Mouse (Mus musculus): ENCODE measurements around the gene Sv2b. TPM values are rescaled to one million over a fixed set of nuclear protein-coding genes. Genes with fewer than 3 reads are reported as not detected.
A peak's percentile ranks its signal among the peaks of the same experiment; 100 is the strongest.

Sv2b gene
- polyA plus RNA-seq, 1 experiment from 2014 or later: 20.0 TPM

DNA sequence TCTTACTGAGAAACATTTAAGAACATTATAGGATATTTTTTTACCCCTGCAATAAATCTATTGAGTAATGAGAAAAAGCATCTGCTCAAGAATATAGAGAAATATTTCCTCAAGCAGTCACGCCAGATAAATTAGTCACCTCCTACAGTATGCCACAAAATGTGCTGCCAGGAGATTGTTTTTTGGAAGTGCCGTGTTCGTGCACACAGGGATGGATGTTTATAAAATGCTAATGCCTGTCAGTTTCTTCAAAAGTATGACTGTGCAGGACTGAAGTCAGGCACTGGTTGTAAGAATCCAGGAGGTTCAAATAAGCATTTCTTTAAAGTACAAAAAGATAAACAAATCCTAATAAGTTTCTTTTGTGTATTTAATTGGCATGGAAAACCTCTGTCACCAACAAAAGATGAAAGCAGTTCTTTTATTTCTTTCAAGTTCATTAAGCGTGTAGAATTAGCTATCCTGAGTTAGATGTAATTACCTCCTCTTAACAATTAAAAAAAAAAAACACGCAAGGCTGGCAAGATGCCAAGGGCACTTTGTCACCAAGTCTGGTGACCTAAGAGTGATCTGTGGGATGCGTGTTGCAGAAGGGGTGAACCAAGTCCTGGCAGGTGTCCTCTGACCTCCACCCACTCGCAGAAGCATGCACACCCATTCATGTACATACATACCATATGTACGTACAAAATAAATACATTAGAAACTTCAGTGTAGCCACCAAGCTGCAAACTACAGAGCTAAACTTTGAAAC lies 68.1 kb downstream of the Sv2b start:
- Histone ChIP-seq H3K4me2 (replicated peaks) (no peak overlapping the region), H3K27ac (no peak overlapping the region), H3K36me3 (replicated peaks; ENCODE audit: control insufficient read depth, insufficient read depth) (no peaks in the 10 kb centered on the region), H3K9me3 (ENCODE audit: control insufficient read depth, low read length) (no peaks in the 10 kb centered on the region), H3K9ac (no peak overlapping the region), H3K27me3 (ENCODE audit: control insufficient read depth, insufficient read depth, low read length) (no peaks in the 10 kb centered on the region), H3K4me1 (replicated peaks; ENCODE audit: control insufficient read depth, insufficient read depth, low read length) (0 out of 2 replicates have a peak, but pooled peaks cover 11% of the 10 kb centered on the region), H3K4me3 (replicated peaks; ENCODE audit: low read length) (no peak overlapping the region)
- ATAC-seq (ENCODE audit: low FRiP score) (no peak), DNase-seq (ENCODE audit: low spot score) (no peak)
- WGBS: 33% methylated on average over 8 of the region's 8 CpGs

GRCm38 (mm10) chr7:75236386-75236785 lies 72.7 kb downstream of the Sv2b start:
- H3K9me3 ChIP-seq (ENCODE audit: control insufficient read depth, low read length): no peaks in the 10 kb centered on the region
- H3K27me3 ChIP-seq (ENCODE audit: control insufficient read depth, insufficient read depth, low read length): no peaks in the 10 kb centered on the region
- ATAC-seq (ENCODE audit: low FRiP score) (no peak), DNase-seq (ENCODE audit: low spot score) (no peak)
- 0 out of 2 replicates have a peak, but pooled peaks cover 5% of the 10 kb centered on the region for H3K4me1 ChIP-seq (replicated peaks; ENCODE audit: control insufficient read depth, insufficient read depth, low read length)
- WGBS: 100% methylated on average over 1 of the region's 1 CpGs
- no peak overlapping the region for H3K9ac ChIP-seq
- H3K4me3 ChIP-seq (replicated peaks; ENCODE audit: low read length): no peak overlapping the region
- H3K27ac ChIP-seq: no peak overlapping the region
- H3K4me2 ChIP-seq (replicated peaks): no peak overlapping the region
- no peaks in the 10 kb centered on the region for H3K36me3 ChIP-seq (replicated peaks; ENCODE audit: control insufficient read depth, insufficient read depth)

GRCm38 (mm10) chr7:75224206-75224605 lies 84.9 kb downstream of the Sv2b start:
- H3K9me3 ChIP-seq (ENCODE audit: control insufficient read depth, low read length): peaks cover 12% of the 10 kb centered on the region; the same call in 1 of the 2 replicates
- no peaks in the 10 kb centered on the region for H3K36me3 ChIP-seq (replicated peaks; ENCODE audit: control insufficient read depth, insufficient read depth)
- DNase-seq (ENCODE audit: low spot score) (no peak), ATAC-seq (ENCODE audit: low FRiP score) (no peak)
- H3K27ac ChIP-seq: no peak overlapping the region
- no peak overlapping the region for H3K4me3 ChIP-seq (replicated peaks; ENCODE audit: low read length)
- no peaks in the 10 kb centered on the region for H3K4me1 ChIP-seq (replicated peaks; ENCODE audit: control insufficient read depth, insufficient read depth, low read length)
- 94% methylated on average over 4 of the region's 4 CpGs for WGBS
- H3K9ac ChIP-seq: no peak overlapping the region
- no peaks in the 10 kb centered on the region for H3K27me3 ChIP-seq (ENCODE audit: control insufficient read depth, insufficient read depth, low read length)
- H3K4me2 ChIP-seq (replicated peaks): no peak overlapping the region

DNA sequence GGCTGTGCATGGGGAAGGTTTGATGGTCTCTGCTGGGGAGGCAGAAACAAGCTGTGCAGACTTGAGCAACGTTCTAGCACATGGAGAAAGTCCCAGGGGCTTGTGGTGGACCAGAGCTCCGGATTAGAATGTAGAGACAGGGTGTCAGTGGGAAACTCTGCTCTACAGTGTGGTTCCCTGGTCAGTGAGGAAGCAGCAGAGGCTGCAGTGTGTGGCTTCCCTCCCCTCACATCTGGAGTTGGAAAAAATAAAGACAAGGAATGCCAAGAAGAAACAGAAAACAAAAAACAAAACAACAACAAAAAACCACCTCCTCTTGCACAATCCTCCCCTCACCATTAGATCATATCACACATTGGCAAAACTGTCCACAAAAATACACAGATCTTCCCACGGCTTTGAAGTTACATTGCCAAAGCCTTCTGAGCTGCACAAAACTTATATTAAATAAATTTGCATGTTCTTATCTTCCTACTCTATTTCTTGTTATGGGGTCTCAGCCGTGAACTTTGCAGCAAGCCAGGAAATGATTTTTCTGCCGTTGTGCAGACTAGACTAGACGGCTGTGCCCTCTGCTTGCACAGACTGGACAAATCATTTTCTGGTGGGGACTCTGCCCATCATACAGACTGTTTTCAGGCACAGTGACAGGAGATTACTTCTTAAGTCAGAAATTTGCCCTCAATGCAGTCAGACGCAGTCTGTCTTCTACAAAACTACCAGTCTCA lies 86.2 kb downstream of the Sv2b start:
- H3K9me3 ChIP-seq (ENCODE audit: control insufficient read depth, low read length): peaks cover 14% of the 10 kb centered on the region; the same call in 1 of the 2 replicates
- no peak overlapping the region for H3K27ac ChIP-seq
- no peaks in the 10 kb centered on the region for H3K4me1 ChIP-seq (replicated peaks; ENCODE audit: control insufficient read depth, insufficient read depth, low read length)
- no peak overlapping the region for H3K4me3 ChIP-seq (replicated peaks; ENCODE audit: low read length)
- H3K4me2 ChIP-seq (replicated peaks): no peak overlapping the region
- H3K27me3 ChIP-seq (ENCODE audit: control insufficient read depth, insufficient read depth, low read length): no peaks in the 10 kb centered on the region
- no peak for DNase-seq (ENCODE audit: low spot score)
- no peak overlapping the region for H3K9ac ChIP-seq
- WGBS: 75% methylated on average over 7 of the region's 7 CpGs
- no peak for ATAC-seq (ENCODE audit: low FRiP score)
- no peaks in the 10 kb centered on the region for H3K36me3 ChIP-seq (replicated peaks; ENCODE audit: control insufficient read depth, insufficient read depth)

GRCm38 (mm10) chr7:75220786-75221185 lies 88.3 kb downstream of the Sv2b start:
- Histone ChIP-seq H3K27ac (no peak overlapping the region), H3K27me3 (ENCODE audit: control insufficient read depth, insufficient read depth, low read length) (no peaks in the 10 kb centered on the region), H3K36me3 (replicated peaks; ENCODE audit: control insufficient read depth, insufficient read depth) (no peaks in the 10 kb centered on the region), H3K9ac (no peak overlapping the region), H3K4me2 (replicated peaks) (no peak overlapping the region), H3K4me1 (replicated peaks; ENCODE audit: control insufficient read depth, insufficient read depth, low read length) (no peaks in the 10 kb centered on the region), H3K9me3 (ENCODE audit: control insufficient read depth, low read length) (peaks cover 9% of the 10 kb centered on the region; the same call in 1 of the 2 replicates), H3K4me3 (replicated peaks; ENCODE audit: low read length) (no peak overlapping the region)
- 30% methylated on average over 1 of the region's 1 CpGs for WGBS
- DNase-seq (ENCODE audit: low spot score) (peak; percentile 46), ATAC-seq (ENCODE audit: low FRiP score) (0 out of 2 replicates have a peak, but pooled peaks have one; percentile 17)

DNA sequence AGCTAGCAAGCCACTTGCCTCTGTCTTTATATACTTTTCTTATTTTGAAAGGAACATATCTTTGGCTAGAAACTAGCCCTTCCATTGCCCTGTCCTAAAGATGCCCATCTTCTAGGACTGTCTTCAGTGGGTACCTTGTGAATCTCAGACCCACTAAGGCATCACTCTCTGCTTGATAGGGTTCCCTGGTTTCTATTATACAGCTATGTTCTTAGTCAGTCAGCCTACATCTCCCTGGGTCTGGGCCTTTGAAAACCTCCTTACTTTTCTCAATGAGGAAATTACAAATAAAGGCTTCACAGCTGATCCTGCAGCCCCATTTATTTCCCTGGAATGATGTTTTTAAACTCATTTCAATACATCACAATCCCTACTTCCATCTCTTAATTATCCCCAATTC lies 88.8 kb downstream of the Sv2b start:
- no peaks in the 10 kb centered on the region for H3K4me1 ChIP-seq (replicated peaks; ENCODE audit: control insufficient read depth, insufficient read depth, low read length)
- H3K4me2 ChIP-seq (replicated peaks): no peak overlapping the region
- H3K9me3 ChIP-seq (ENCODE audit: control insufficient read depth, low read length): peaks cover 9% of the 10 kb centered on the region; the same call in 1 of the 2 replicates
- no peaks in the 10 kb centered on the region for H3K27me3 ChIP-seq (ENCODE audit: control insufficient read depth, insufficient read depth, low read length)
- no peak overlapping the region for H3K9ac ChIP-seq
- no peaks in the 10 kb centered on the region for H3K36me3 ChIP-seq (replicated peaks; ENCODE audit: control insufficient read depth, insufficient read depth)
- H3K27ac ChIP-seq: no peak overlapping the region
- no peak for ATAC-seq (ENCODE audit: low FRiP score)
- no peak for DNase-seq (ENCODE audit: low spot score)
- H3K4me3 ChIP-seq (replicated peaks; ENCODE audit: low read length): no peak overlapping the region

GRCm38 (mm10) chr7:75216180-75216579 lies 92.9 kb downstream of the Sv2b start:
- no peak for ATAC-seq (ENCODE audit: low FRiP score)
- H3K9ac ChIP-seq: no peak overlapping the region
- WGBS: 91% methylated on average over 7 of the region's 7 CpGs

GRCm38 (mm10) chr7:75209221-75209641 lies 99.8 kb downstream of the Sv2b start:
- Histone ChIP-seq H3K36me3 (replicated peaks; ENCODE audit: control insufficient read depth, insufficient read depth) (no peaks in the 10 kb centered on the region), H3K27me3 (ENCODE audit: control insufficient read depth, insufficient read depth, low read length) (no peaks in the 10 kb centered on the region), H3K4me3 (replicated peaks; ENCODE audit: low read length) (no peak overlapping the region), H3K9me3 (ENCODE audit: control insufficient read depth, low read length) (no peaks in the 10 kb centered on the region), H3K27ac (no peak overlapping the region), H3K9ac (no peak overlapping the region), H3K4me1 (replicated peaks; ENCODE audit: control insufficient read depth, insufficient read depth, low read length) (no peaks in the 10 kb centered on the region), H3K4me2 (replicated peaks) (no peak overlapping the region)
- ATAC-seq (ENCODE audit: low FRiP score) (no peak), DNase-seq (ENCODE audit: low spot score) (peak; percentile 32)
- WGBS: 60% methylated on average over 4 of the region's 4 CpGs

More at GRCm38 (mm10) chr7:75216180-75216579, 92.9 kb downstream of the Sv2b start:
- Histone ChIP-seq H3K27ac (no peak overlapping the region), H3K4me3 (replicated peaks; ENCODE audit: low read length) (no peak overlapping the region), H3K27me3 (ENCODE audit: control insufficient read depth, insufficient read depth, low read length) (no peaks in the 10 kb centered on the region), H3K4me2 (replicated peaks) (no peak overlapping the region), H3K4me1 (replicated peaks; ENCODE audit: control insufficient read depth, insufficient read depth, low read length) (no peaks in the 10 kb centered on the region), H3K36me3 (replicated peaks; ENCODE audit: control insufficient read depth, insufficient read depth) (no peaks in the 10 kb centered on the region), H3K9me3 (ENCODE audit: control insufficient read depth, low read length) (peaks cover 9% of the 10 kb centered on the region; the same call in 1 of the 2 replicates)
- DNase-seq (ENCODE audit: low spot score): no peak

DNA sequence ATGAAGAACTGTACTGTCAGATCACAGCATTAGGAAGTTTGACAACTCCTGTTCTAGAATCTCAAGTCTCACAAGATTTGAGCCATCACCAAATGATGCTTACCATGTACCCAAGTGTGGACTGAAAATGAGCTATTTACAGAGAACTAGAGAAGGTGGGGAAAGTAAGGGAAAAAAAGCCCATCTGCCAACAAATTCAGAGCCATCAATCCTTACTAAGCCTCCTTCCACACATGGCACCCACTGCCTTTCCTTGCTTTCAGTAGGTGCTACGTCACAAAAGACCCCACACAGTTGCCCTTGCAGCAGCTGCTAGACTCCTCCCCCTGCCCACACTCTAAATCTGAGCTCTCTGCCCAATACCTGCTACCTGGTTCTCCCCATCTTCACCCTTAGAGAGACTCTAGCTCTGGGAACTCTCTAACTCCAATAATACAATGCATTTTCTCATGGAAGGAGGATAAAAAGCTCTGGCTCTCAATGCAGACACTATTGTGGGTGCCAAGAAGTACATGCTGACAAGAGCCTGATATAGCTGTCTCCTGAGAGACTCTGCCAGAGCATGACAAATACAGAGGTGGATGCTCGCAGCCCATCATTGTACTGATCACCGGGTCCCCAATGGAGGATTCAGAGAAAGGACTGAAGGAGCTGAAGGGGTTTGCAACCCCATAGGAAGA lies 101.0 kb downstream of the Sv2b start:
- Histone ChIP-seq H3K36me3 (replicated peaks; ENCODE audit: control insufficient read depth, insufficient read depth) (no peaks in the 10 kb centered on the region), H3K9me3 (ENCODE audit: control insufficient read depth, low read length) (no peaks in the 10 kb centered on the region), H3K4me1 (replicated peaks; ENCODE audit: control insufficient read depth, insufficient read depth, low read length) (no peaks in the 10 kb centered on the region), H3K4me3 (replicated peaks; ENCODE audit: low read length) (no peak overlapping the region), H3K4me2 (replicated peaks) (no peak overlapping the region), H3K27me3 (ENCODE audit: control insufficient read depth, insufficient read depth, low read length) (no peaks in the 10 kb centered on the region), H3K9ac (no peak overlapping the region), H3K27ac (no peak overlapping the region)
- DNase-seq (ENCODE audit: low spot score) (no peak), ATAC-seq (ENCODE audit: low FRiP score) (no peak)
- WGBS: 65% methylated on average over 3 of the region's 3 CpGs

Measured in hindbrain, embryonic 14.5 days (tissue).